Mouse (Mus musculus) bone marrow, adult 2 months (tissue): ENCODE results near the gene Rad51b.

Experiments used
- CTCF ChIP-seq: fragments of 200-500 bp; IDR thresholded peaks from 2 replicates; pipeline ENCODE4 v1.5.1; 2011; ENCODE audit warnings: low read length, control low read depth; ENCODE audit not compliant: control insufficient read depth, insufficient read depth
- POLR2A ChIP-seq: fragments of 200-500 bp; IDR thresholded peaks from 2 replicates; pipeline ENCODE4 v1.6.1; 2011; ENCODE audit warnings: low read depth, mild to moderate bottlenecking, control low read depth, low read length, borderline replicate concordance; ENCODE audit not compliant: control insufficient read depth

- TF ChIP-seq CTCF (no peak), POLR2A (no peak)
These were observed 155.8 kb downstream of the Rad51b start for GRCm38 (mm10) chr12:79452882-79453281.
